Mouse (Mus musculus) liver, embryonic 14.5 days (tissue): ENCODE data around the gene Zbtb22.

ENCODE experiments used
- CTCF ChIP-seq: IDR thresholded peaks from 2 replicates; pipeline ENCODE4 v1.5.1; 2016; ENCODE audit warnings: antibody characterized with exemption, low read depth, control low read depth
- EP300 ChIP-seq: IDR thresholded peaks from 2 replicates; pipeline ENCODE4 v1.6.1; 2016; ENCODE audit warnings: antibody characterized with exemption, low read depth

- TF ChIP-seq CTCF (no peak), EP300 (no peak)
Observed at GRCm38 (mm10) chr17:33953961-33954565, 38.4 kb downstream of the Zbtb22 start.
